Mouse (Mus musculus) liver, postnatal 0 days (tissue): Measurements from ENCODE around the gene Ccdc93. TPM values are rescaled to one million over a fixed set of nuclear protein-coding genes. Genes with fewer than 3 reads are reported as not detected.

Source experiments
- ATAC-seq: fragments of 200-750 bp; cut with Nextera tagmentation; 2 replicates; pipeline ENCODE4 v1.8.0; 2017; ENCODE audit warnings: mild to moderate bottlenecking, moderate library complexity
- DNase-seq: peaks from one replicate; pipeline ENCODE4 v3.0.0-alpha.2; 2016
- H3K27ac ChIP-seq: fragments of 300-500 bp; sonication (generic); 2 replicates; pipeline ENCODE4 v1.5.1; 2014; ENCODE audit warnings: antibody characterized with exemption, moderate library complexity, mild to moderate bottlenecking, low read depth
- H3K27me3 ChIP-seq: fragments of 300-500 bp; sonication (generic); 2 replicates; pipeline ENCODE4 v1.6.1; 2014; ENCODE audit warnings: low read length, control low read depth, mixed read lengths; ENCODE audit not compliant: insufficient read depth
- H3K36me3 ChIP-seq: fragments of 300-500 bp; sonication (generic); replicated peaks from 2 replicates; pipeline ENCODE4 v1.6.1; 2014; ENCODE audit warnings: mild to moderate bottlenecking, control low read depth, low read length, moderate library complexity, mixed read lengths; ENCODE audit not compliant: insufficient read depth
- H3K4me1 ChIP-seq: fragments of 300-500 bp; sonication (generic); 2 replicates; pipeline ENCODE4 v1.6.1; 2014; ENCODE audit warnings: antibody characterized with exemption, mild to moderate bottlenecking, control low read depth; ENCODE audit not compliant: insufficient read depth
- H3K4me2 ChIP-seq: fragments of 300-500 bp; sonication (generic); 2 replicates; pipeline ENCODE4 v1.6.1; 2014; ENCODE audit warnings: low read depth, mild to moderate bottlenecking, low read length, moderate library complexity, mixed read lengths
- H3K4me3 ChIP-seq: fragments of 300-500 bp; sonication (generic); 2 replicates; pipeline ENCODE4 v1.5.1; 2014; ENCODE audit warnings: low read depth, low read length
- H3K9ac ChIP-seq: fragments of 300-500 bp; sonication (generic); replicated peaks from 2 replicates; pipeline ENCODE4 v1.6.1; 2014; ENCODE audit warnings: mild to moderate bottlenecking, moderate library complexity
- H3K9me3 ChIP-seq: fragments of 300-500 bp; sonication (generic); 2 replicates; pipeline ENCODE4 v1.6.1; 2016; ENCODE audit warnings: mild to moderate bottlenecking, control low read depth, low read length, mixed read lengths
- CTCF ChIP-seq: sonication (generic); IDR thresholded peaks from 2 replicates; pipeline ENCODE4 v1.5.1; 2016; ENCODE audit warnings: antibody characterized with exemption, low read depth
- EP300 ChIP-seq: IDR thresholded peaks from 2 replicates; pipeline ENCODE4 v1.6.1; 2016; ENCODE audit warnings: antibody characterized with exemption, low read depth, mild to moderate bottlenecking
- WGBS: fragments of 180-500 bp; shearing (Covaris S2); extraction: QIAGEN DNeasy Blood & Tissue Kit; methylation state at CpG from one replicate; pipeline ENCODE4 v1.1.7; 2014; ENCODE audit not compliant: insufficient replicate concordance; 5-methylcytosine and 5-hydroxymethylcytosine counted together
- polyA plus RNA-seq: library from polyadenylated mRNA; unstranded; fragments of >200 nt; fragmentation: Nextera tagmentation; extraction: Ambion mirVana; gene quantifications from 2 replicates; pipeline ENCODE4 v1.2.1, GENCODE M21; 2015

Gene Ccdc93
- polyA plus RNA-seq, 1 experiment from 2014 or later, result 3.1 TPM

- peaks cover 18% of the 10 kb centered on the region for H3K36me3 ChIP-seq
- no peak overlapping the region for H3K9ac ChIP-seq
- H3K9me3 ChIP-seq, result no peaks in the 10 kb centered on the region
- no peak overlapping the region for H3K4me2 ChIP-seq
- no peak for ATAC-seq
- 85% methylated on average over 4 of the region's 4 CpGs for WGBS
- no peak for DNase-seq
- no peaks in the 10 kb centered on the region for H3K27me3 ChIP-seq
- TF ChIP-seq CTCF (no peak), EP300 (no peak)
- H3K4me3 ChIP-seq, result no peak overlapping the region
- no peaks in the 10 kb centered on the region for H3K4me1 ChIP-seq
- no peak overlapping the region for H3K27ac ChIP-seq
Observed at GRCm38 (mm10) chr1:121453053-121453452, 22.2 kb downstream of the Ccdc93 start.

DNA sequence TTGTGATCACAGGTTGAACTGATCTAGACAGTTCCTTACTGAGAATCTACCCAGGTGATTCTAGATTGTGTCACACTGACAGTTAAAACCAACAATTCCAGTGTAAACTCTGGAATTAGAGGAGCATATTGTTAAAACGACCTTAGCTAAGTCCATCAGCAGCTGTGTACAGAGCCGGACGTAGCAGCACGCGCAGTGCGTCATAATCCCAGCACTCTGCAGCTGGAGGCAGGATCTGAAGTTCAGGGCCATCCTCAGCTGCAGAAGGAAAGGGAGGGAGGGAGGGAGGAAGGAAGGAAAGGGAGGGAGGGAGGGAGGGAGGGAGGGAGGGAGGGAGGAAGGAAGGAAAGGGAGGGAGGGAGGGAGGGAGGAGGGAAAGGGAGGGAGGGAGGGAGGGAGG is 24.1 kb downstream of the Ccdc93 start:
- no peak overlapping the region for H3K27ac ChIP-seq
- H3K36me3 ChIP-seq, result peaks cover 17% of the 10 kb centered on the region
- no peak overlapping the region for H3K9ac ChIP-seq
- H3K4me1 ChIP-seq, result no peaks in the 10 kb centered on the region
- H3K9me3 ChIP-seq, result no peaks in the 10 kb centered on the region
- H3K4me3 ChIP-seq, result no peak overlapping the region
- no peak for DNase-seq
- no peak for ATAC-seq
- no peaks in the 10 kb centered on the region for H3K27me3 ChIP-seq
- TF ChIP-seq CTCF (no peak), EP300 (no peak)
- H3K4me2 ChIP-seq, result no peak overlapping the region
- 89% methylated on average over 6 of the region's 6 CpGs for WGBS

DNA sequence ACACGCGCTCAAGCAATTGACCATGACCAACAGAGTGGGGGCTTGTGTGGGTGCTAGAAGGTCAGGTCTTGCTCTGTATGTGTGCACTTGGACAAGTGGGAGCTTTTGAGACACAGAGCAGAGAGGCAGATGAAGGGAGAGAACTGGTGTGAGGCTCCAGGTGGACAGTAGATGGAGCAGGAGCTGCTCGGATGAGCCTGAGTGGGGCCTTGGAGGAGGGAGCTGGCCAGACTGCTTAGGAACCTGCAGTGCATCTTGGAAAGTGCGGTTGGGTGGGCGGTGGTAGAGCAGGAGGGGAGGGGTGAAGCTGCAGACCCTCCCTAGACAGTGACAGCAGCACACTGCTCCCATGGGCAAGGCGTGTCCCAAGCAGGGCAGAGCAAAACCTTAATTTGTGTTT is 29.2 kb downstream of the Ccdc93 start:
- Histone ChIP-seq H3K9ac (no peak overlapping the region), H3K27ac (no peak overlapping the region), H3K9me3 (no peaks in the 10 kb centered on the region), H3K4me1 (peaks cover 2% of the 10 kb centered on the region; the same call in 1 of the 2 replicates), H3K36me3 (peaks cover 23% of the 10 kb centered on the region), H3K27me3 (no peaks in the 10 kb centered on the region), H3K4me3 (no peak overlapping the region), H3K4me2 (no peak overlapping the region)
- ATAC-seq (no peak), DNase-seq (no peak)
- 76% methylated on average over 6 of the region's 6 CpGs for WGBS
- TF ChIP-seq EP300 (no peak), CTCF (no peak)

DNA sequence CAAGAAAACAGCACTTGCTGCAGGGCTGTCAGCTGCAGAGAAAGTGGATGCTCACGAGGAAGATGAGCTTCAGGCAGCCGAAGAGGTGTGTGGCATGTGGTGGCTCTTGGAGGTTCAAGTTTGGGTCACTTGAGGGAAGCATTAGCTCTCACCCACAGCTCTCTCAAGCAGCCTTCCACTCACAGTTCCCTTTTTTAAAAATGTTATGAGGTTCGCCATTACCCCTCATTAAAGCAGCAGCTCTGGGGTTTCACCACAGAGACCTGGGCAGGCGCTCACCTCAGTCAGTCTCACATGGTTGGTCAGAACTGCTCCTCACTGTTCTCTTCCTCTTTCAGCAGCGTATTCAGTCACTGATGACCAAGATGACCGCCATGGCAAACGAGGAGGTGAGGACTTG is 31.0 kb downstream of the Ccdc93 start:
- H3K27me3 ChIP-seq, result no peaks in the 10 kb centered on the region
- no peak overlapping the region for H3K4me2 ChIP-seq
- H3K36me3 ChIP-seq, result peaks cover 26% of the 10 kb centered on the region
- no peak for ATAC-seq
- no peak overlapping the region for H3K4me3 ChIP-seq
- 63% methylated on average over 7 of the region's 7 CpGs for WGBS
- TF ChIP-seq EP300 (no peak), CTCF (no peak)
- no peak overlapping the region for H3K9ac ChIP-seq
- no peaks in the 10 kb centered on the region for H3K9me3 ChIP-seq
- no peak for DNase-seq
- peaks cover 2% of the 10 kb centered on the region; the same call in 1 of the 2 replicates for H3K4me1 ChIP-seq
- H3K27ac ChIP-seq, result no peak overlapping the region

- no peak overlapping the region for H3K4me2 ChIP-seq
- TF ChIP-seq EP300, result no peak
- no peak for TF ChIP-seq CTCF
- no peaks in the 10 kb centered on the region for H3K27me3 ChIP-seq
- H3K4me3 ChIP-seq, result no peak overlapping the region
- H3K36me3 ChIP-seq, result peaks cover 28% of the 10 kb centered on the region
- H3K4me1 ChIP-seq, result peaks cover 2% of the 10 kb centered on the region; the same call in 1 of the 2 replicates
- DNase-seq, result no peak
- WGBS, result 33% methylated on average over 1 of the region's 1 CpGs
- H3K9ac ChIP-seq, result no peak overlapping the region
- no peaks in the 10 kb centered on the region for H3K9me3 ChIP-seq
- ATAC-seq, result peak; percentile 44
- no peak overlapping the region for H3K27ac ChIP-seq
Observed at GRCm38 (mm10) chr1:121462643-121463042, 31.8 kb downstream of the Ccdc93 start.

DNA sequence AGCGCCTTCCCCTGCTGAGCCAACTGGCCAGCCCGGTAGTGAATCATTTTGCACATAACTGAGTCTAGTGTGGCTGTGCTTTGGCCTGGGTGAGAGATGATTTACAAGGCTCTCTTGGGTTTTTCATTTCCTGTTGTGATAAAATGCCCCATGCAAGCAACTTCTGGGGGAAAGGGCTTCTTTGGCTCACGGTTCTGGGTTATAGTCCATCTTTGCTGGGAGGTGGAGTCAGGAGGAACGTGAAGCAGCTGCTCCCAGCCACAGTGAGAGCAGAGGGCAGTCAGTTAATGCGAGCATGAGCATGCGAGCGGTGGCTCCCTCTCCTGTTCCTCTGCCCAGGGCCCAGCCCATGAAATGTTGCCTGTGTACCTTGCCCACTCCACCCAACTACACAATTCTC is 33.0 kb downstream of the Ccdc93 start:
- Histone ChIP-seq H3K4me2 (no peak overlapping the region), H3K27me3 (no peaks in the 10 kb centered on the region), H3K27ac (0 out of 2 replicates have a peak overlapping the region, but pooled peaks have one; percentile 34), H3K4me3 (no peak overlapping the region), H3K36me3 (peaks cover 29% of the 10 kb centered on the region), H3K9ac (no peak overlapping the region), H3K4me1 (peaks cover 2% of the 10 kb centered on the region; the same call in 1 of the 2 replicates), H3K9me3 (no peaks in the 10 kb centered on the region)
- TF ChIP-seq EP300, result no peak
- no peak for TF ChIP-seq CTCF
- 79% methylated on average over 7 of the region's 7 CpGs for WGBS
- ATAC-seq (no peak), DNase-seq (no peak)

GRCm38 (mm10) chr1:121466276-121466675 is 35.4 kb downstream of the Ccdc93 start:
- ATAC-seq, result no peak
- no peaks in the 10 kb centered on the region for H3K9me3 ChIP-seq
- H3K27me3 ChIP-seq, result no peaks in the 10 kb centered on the region
- peaks cover 37% of the 10 kb centered on the region for H3K36me3 ChIP-seq
- no peak overlapping the region for H3K27ac ChIP-seq
- peaks cover 2% of the 10 kb centered on the region; the same call in 1 of the 2 replicates for H3K4me1 ChIP-seq
- DNase-seq, result no peak
- 79% methylated on average over 3 of the region's 3 CpGs for WGBS
- no peak overlapping the region for H3K4me2 ChIP-seq
- H3K9ac ChIP-seq, result no peak overlapping the region
- no peak for TF ChIP-seq EP300
- TF ChIP-seq CTCF, result no peak
- no peak overlapping the region for H3K4me3 ChIP-seq
